Mouse (Mus musculus) heart, postnatal 0 days (tissue): ENCODE data around the gene Ccnt1.

Experiments used
- CTCF ChIP-seq: IDR thresholded peaks from 2 replicates; pipeline ENCODE4 v1.5.1; 2016; ENCODE audit warnings: antibody characterized with exemption, control low read depth, low read depth
- EP300 ChIP-seq: IDR thresholded peaks from 2 replicates; pipeline ENCODE4 v1.6.1; 2016; ENCODE audit warnings: antibody characterized with exemption, low read depth

DNA sequence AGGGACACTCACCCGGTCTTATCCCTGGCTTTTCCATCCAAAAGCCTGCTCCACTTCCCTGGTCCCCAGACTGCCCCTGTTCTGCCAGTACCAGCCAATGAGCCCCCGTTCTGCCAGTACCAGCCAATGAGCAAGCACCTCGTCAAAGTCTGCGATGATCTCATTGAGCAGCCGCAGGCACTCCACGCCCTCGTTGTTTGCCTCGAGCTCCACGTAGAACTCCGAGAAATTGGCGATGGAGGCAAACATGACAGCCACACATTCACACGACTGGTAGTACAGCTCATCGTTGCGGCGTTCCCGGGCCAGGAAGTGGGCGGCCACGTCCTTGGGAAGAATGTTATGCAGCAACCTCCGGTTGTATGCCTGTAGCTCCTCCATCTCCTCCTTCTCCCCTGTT is 23.5 kb upstream of the Ccnt1 start:
- TF ChIP-seq CTCF (no peak), EP300 (no peak)
